Mouse (Mus musculus) embryo, embryonic 11 days (tissue): Measurements from ENCODE around the gene AC124502.3.

Source experiments
- DNase-seq: peaks from one replicate; pipeline ENCODE4 v3.0.0-alpha.2; 2015

AC124502.3 gene

DNA sequence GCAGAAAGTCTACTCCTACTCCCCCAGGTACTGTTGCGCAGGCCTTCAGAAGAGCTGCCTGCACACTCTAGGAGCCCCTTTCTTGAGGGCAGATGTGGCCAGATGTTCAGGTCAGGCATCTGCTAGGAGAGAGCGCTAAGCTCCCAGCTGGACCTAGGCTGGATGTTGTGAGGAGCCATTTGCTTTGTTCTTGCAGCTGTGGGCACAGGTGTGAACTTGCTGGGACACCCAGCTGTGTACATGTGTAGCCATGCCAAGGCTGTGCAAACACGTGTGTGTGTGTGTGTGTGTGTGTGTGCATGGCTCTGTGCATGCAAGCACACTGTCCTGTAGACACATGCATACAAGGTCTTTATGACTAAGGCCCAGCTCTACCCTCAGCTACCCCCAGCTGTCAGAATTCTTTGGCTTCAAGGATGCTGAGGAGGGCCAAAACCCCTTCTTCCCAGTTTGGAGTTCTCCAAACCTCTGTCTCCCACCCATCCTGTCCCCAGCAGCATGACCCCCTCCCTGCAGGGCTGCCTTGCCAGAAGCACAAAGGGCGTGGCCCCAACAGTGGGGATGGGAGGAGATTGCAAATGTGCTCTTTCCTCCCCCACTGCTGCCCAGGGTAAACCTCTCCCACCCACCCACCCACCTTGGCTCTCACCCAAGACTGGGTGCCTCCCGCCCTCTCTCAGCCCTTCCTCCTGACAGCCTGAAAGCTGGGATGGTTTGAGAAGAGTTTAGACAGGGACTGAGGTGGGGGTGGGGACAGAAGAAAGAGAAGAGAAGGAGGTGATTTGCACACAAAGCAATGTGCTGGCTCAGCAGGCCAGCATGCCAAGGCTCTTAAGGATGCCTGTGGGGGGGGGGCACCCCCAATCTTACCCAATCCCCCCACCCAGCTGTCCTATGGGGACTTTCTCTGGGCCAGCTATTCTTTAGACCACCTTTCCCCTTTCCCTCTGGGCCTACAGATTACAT lies 22.0 kb downstream of the AC124502.3 start:
- peak; percentile 16 for DNase-seq

DNA sequence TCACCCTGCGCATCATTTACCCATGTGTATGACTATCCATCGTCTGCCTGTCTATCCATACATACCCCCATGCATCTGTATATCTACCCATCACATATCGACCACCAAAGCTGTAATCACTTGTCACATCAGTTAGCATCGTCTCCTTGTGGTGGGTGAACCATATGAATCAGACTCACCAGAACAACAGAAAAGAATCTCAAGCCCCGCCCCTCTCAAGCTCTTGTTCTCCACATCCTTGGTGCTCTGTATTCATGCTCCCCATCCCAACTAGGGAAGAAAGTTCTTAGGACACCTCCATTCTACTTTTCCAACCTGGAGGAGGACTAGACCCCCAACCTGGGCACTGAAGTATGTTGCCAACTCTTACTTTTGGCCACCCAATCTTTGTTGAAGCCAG lies 23.4 kb downstream of the AC124502.3 start:
- no peak for DNase-seq

DNA sequence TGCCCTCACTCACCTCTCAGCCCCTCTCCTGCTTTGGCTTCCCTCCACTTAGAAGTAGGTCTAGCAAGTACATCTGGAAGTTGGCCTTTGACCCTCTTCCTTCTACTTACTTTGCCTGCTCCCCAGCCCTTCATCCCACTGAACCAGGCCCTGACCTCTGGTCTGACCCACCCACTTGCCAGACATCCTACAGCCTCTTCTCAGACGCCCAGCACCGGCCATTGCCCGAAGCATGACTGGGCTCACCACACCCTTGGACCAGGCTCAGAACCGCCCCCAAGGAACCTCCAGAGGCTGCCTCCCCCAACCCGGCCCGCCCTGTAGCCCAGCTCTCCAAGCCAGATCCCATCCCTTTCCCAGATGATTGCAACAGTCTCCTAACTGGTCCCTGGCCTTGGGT lies 23.8 kb downstream of the AC124502.3 start:
- peak; percentile 29 for DNase-seq

DNA sequence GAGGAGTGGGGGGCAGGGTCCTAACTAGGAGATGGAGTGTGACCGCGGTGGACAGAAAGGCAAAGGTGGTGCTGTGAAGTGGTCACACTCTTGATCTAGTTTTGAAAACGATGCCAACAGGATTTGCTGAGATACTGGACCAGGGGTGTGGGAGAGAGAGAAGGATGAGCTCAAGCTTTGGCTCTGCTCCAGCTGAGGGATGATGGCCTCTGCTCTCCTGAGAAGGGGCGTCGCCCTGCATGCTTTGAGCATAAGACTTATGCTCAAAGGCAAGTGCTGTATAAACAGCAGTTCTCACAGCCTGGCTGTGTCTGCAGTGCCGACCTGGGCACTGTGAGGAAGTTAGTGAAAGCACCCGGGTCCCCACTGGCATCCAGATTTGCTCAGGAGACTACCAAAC lies 26.4 kb downstream of the AC124502.3 start:
- no peak for DNase-seq

DNA sequence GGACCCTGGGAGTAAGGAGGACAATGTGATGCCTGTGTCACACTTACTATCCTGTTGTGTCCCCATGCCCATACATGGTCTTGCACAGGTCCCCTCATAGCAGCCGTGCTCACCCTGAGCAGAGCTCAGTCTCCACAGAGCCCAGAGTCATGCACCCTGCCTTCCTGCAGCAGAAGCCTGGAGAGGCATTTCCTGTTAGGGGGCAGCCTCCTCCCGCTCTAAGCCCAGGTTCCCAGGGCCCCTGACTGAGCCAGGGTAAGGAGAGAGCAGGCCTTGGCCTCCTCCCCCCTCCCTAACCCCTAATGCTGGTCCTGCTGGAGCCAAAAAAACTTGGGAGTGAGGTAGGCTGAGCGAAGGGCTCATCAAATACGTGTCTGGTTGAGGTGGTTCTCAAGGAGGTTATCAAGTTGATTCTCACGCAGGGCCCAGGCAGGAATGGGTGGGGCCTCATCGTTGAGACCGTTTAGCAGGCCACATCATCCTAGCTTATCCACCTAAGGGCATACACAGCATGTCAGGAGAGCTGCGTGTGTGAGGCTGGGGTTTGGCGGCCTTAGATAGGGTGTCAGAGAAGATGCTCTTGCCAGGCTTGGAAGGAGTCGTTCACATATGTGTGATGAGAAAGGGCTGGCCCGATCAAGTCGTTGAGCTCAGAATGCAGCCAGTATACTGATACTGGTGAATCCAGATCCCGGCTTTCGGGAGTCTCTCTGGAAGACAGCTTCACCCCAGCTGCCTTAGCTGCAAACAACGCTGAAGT lies 28.5 kb downstream of the AC124502.3 start:
- DNase-seq: peak; percentile 52

DNA sequence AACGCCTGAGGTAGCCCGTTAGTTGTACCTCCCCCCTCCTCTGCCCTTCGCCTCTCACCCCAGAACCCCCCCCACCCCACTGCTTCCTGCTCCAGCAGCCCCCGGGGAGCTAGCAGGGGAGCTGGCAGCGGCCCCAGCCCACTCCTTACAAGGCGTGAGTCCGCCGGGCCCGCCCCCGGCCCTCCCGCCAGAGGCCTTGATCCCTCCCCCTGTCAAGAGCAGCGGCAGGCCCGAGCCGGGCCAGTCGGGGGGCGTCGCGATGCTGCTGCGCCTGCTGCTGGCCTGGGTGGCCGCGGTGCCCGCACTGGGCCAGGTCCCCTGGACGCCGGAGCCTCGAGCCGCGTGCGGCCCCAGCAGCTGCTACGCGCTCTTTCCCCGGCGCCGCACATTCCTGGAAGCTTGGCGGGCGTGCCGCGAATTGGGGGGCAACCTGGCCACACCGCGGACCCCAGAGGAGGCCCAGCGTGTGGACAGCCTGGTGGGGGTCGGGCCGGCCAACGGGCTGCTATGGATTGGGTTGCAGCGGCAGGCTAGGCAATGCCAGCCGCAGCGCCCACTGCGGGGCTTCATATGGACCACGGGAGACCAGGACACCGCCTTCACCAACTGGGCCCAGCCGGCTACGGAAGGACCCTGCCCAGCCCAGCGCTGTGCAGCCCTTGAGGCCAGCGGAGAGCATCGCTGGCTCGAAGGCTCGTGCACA lies 29.3 kb downstream of the AC124502.3 start, which contains the start of gene Cd248:
Gene Cd248, plus strand, starts transcription at position 212 of the 703 bp plus-strand sequence.
- peak; percentile 89 for DNase-seq

DNA sequence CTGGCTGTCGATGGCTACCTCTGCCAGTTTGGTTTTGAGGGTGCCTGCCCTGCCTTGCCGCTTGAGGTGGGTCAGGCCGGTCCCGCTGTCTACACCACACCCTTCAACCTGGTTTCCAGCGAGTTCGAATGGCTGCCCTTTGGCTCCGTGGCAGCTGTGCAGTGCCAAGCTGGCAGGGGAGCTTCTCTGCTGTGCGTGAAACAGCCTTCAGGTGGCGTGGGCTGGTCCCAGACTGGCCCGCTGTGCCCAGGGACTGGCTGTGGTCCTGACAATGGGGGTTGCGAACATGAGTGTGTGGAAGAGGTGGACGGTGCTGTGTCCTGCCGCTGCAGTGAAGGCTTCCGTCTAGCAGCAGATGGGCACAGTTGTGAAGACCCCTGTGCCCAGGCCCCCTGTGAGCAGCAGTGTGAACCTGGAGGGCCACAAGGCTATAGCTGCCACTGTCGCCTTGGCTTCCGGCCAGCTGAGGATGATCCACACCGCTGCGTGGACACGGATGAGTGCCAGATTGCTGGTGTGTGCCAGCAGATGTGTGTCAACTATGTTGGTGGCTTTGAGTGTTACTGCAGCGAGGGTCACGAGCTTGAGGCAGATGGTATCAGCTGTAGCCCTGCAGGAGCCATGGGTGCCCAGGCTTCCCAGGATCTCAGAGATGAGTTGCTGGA lies 30.0 kb downstream of the AC124502.3 start:
- peak; percentile 12 for DNase-seq

DNA sequence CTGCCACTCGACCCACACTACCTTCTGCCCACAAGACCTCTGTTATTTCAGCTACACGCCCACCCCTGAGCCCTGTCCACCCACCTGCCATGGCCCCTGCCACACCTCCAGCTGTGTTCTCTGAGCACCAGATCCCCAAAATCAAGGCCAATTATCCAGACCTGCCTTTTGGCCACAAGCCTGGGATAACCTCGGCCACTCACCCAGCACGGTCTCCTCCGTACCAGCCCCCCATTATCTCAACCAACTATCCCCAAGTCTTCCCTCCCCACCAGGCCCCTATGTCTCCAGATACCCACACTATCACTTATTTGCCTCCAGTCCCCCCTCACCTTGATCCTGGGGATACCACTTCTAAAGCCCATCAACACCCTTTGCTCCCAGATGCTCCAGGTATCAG lies 30.8 kb downstream of the AC124502.3 start:
- no peak for DNase-seq

DNA sequence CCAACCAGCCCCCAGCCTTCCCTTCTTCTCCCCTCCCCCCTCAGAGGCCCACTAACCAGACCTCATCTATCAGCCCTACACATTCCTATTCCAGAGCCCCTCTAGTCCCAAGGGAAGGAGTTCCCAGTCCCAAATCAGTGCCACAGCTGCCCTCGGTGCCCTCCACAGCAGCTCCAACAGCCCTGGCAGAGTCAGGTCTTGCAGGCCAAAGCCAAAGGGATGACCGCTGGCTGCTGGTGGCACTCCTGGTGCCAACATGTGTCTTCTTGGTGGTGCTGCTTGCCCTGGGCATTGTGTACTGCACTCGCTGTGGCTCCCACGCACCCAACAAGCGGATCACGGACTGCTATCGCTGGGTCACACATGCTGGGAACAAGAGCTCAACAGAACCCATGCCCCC lies 31.3 kb downstream of the AC124502.3 start:
- no peak for DNase-seq

DNA sequence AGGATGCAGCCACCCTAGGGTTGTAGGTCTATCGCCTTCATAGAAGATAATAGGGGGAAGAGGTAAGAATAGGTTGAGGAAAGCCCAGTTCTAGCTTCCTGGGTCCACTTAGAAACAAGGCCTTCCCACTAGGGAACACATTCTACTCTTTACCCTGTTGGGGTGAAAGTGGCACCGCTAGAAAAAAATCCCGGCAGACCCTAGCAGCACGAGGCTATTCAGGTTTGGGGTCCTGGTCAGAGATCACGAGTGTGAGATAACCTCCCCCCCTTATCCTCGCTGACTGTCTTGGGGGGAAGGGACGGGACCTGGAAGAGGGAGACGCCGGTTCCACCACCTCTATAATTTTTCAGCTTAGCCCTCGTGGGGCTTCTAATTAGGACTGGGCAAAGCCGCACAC lies 32.4 kb downstream of the AC124502.3 start:
- DNase-seq: no peak

DNA sequence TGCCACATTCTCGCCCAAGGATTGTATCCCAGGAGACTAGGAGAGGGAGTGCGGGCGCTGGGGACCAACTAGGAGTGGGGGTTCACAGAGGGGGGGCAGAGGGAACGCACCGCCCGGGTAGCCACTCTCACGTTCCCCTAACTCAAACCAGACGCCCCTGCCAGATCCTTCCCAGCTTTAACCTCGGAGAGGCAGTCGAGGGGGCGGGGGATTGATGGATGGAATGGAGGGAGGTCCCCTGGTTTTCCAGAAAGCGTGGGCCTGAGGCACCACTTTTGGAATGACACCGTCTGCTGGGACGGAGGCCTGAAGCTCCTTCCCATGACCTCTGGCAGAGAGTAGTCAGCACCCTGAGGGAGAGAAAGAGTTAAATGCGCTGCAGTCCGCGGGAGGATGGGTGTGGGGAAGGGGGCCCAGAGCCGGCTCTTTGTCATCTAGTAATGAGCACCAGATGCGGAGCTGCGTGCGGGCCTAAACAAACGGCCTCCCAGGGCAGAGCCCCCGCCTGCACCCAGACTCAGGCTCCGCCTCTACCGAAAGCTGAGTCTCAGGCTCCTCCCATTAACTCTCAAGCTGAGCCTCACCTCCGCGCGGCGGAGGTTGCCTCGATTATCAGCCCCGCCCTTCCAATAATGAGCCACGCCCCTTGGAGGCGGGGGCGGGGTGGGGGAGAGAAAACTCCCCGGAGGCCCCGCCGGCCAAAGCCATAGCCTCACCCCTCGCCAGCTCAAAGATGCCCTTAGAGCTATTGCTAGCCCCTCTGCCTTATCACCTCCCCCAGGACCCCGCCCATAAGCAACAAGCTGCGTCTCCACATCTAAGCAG lies 33.1 kb downstream of the AC124502.3 start:
- peak; percentile 97 for DNase-seq

DNA sequence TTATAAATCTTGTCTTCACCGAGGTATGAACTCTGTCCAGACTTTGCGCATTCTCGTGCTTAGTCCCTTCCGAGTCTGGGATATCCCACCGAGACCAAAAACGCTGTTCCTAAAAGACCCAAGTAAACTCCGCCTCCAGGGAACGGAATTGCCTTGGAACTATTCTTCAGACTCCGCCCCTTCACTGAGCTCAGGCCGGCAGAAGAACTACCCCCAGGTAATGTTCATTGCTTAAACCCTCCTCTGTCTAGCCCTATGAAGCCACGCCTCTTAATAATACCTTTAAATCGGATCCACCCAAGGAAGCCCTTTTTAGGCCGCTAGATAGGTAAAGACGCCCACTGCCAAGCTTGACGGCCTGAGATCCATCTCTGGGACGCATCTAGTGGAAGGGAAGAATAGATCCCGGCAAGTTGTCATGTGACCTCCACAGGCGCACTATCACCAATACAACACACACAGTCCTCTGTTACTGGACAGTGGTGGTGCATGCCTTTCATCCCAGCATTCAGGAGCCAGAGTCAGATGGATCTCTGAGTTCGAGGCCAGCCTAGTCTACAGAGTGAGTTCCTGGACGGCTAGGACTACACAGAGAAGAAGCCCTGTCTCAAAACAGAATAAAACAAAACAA lies 33.8 kb downstream of the AC124502.3 start:
- peak; percentile 86 for DNase-seq

DNA sequence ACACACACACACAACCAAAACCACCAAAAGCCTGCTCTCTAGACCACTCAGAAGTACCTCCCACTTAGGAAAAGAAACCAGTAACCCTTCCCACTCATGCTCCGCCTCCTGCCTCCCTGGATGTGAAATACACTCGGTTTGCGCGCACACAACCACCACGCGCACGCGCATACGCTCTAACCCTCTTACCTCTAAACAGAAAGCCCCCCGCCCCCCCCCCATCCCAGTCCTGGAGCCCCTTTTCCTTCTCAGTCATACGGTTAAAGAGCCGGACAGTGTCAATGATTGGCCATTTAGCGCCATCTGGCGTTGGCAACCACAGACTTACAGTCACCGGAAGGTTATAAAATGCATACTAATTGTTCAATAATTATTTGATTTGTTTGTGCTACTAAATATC lies 34.3 kb downstream of the AC124502.3 start:
- peak; percentile 91 for DNase-seq

DNA sequence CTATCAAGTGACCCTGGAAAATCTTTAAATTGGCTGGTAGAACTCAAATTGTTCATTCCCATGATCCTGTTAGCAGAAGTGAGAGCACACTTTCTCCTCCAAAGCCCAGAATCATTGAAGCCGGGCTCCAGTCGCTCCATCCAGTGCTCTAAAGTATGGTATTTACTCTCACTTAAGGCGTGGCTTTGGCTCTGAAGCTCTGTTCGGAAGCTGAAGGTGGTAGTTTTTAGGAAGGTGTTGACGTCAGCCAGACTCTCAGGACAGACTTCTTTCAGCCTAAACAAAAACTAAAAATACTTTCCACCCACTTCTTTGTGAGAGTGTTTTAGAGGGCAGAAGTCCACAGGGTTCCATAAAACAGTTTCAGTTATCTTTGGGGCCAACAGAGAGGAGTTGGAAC lies 34.8 kb downstream of the AC124502.3 start:
- DNase-seq: no peak

DNA sequence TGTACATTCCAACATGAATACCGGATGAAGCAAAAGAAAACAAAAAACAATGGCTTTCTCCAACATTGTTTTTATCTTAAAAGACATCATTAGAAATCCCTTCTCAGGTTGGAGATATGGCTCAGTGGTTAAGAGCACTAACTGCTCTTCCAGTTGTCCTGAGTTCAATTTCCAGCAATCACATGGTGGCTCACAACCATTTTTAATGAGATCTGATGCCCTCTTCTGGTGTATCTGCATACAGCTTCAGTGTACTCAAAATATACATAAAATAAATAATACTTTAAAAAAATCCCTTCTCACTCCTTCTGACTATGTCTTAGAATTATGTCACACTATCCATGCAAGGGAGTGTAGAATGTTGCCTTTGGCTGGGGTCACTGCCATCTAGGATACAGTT lies 40.6 kb downstream of the AC124502.3 start:
- no peak for DNase-seq

DNA sequence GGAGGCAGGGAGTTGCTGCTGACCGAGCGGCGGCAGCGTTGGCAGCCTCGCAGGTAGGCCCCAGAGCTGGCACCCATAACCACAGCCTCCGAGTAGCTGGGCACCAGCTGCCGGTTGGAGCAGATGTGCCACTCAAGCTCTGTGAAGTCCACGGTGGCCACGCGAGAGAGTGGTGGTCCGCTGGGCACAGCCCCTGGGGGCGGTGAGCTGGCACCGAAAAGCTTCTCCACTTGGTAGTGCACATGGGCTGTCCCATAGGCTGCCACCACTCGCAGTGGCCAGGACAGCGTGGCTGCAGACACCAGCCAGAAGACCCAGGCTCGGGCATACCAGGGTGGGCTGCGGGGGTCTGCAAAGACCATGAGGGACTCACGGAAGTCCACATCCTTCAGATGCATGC lies 43.3 kb downstream of the AC124502.3 start:
- DNase-seq: no peak

DNA sequence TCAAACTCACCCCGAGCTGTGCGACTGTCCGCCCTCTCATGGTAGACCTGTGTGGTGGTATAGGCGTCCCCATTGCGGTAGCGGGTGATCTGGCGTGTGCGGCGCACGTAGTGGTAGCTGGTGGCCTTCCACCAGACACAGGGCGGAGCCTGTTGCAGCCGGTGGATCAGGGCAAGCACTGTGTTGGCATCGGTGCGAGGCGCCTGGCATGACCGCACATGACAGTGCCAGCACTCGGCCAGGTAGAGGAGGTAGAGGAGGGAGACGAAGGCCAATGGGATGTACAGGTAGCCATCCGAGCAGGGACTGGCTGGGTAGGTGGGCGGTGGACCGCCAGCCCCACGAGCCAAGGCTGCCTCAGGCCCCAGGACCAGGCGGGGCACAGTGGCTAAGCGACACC lies 43.9 kb downstream of the AC124502.3 start:
- DNase-seq: no peak

DNA sequence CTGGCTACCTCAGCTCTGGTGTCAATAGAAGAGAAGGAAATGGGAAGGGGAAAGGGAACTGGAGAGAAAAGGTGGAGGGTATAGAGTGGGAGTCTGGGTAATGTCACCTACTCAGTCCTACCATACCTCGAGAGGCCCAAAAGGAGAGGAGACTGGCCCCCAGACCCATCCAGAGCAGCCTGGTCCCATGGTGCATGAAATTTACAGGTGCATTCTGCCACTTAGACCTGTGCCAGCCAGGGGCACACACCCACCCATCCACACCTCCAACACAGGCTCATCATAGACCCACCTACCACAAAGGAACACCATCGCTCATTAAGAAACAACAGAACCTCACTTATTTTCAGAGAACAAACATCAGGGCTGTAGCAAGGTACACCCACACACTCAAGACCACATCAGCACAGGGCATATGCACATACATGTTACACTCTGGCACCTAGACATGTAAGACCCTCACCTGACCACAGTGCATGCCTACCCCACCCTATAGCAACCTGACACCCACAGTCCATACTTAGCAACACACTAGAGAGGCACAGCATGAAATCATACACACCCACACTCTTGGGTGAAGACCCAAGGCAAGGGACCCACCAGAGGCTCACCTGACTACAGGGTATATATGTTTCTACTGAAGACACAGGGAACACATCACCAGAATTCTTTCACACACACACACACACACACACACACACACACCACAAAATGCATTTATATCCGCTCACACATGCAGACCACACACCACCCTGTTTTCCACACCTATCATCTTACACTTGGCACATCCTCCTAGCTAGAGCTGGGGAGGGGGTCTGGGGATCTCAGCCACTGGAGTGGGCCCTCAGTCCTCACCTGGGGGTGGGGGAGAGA lies 45.5 kb downstream of the AC124502.3 start:
- no peak for DNase-seq

DNA sequence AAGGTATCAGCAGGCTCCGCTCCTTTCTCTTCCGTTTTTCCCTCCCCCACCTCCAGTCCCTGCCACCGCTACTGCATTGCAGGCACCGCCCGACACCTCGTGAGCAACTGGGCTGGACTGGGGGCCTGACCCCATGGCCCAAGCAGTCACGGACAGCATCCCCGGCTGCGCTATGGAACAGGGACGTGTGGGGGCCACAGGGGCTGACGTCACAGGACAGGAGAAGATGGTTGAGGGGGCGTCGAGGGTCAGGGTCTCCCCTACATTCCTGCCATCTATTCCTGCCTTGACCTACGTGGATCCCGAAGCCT lies 46.1 kb downstream of the AC124502.3 start:
- DNase-seq: no peak

DNA sequence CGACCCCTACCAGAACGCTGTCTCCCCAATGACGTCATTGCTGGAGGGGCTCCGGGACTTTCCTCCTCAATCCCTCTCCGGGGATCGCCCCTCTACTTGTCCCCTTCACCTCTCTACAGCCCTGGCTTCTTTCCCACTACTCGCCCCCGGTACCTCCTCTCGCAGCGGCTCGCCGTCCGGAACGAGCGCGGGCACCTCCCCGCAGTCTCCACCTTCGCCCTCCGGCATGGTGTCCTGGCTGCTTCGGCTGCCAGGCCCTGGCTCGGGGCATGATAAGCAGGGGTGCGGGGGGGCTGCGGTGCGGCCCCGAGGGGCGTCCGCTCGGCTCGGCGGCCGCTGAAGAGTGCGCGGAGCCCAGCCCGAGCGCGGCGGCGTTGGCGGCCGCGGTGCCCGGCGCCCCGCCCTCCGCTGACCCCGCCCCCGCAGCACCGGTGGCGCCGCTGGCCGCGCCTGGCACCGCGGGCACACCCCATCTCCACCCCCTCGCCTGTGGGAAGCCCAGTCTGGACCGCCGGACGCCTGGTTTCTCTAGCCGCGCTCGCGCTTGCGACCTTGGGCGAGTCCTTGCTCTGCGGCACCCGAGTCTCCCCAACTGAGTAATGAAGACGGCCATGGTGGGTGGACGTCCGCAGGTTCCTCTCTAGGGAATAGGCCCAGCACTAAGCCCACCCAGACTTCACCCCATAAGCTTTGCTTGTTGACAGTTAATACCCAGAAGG lies 46.6 kb downstream of the AC124502.3 start, which contains the start of gene Tmem151a:
Gene Tmem151a, minus strand, starts transcription at position 387 of the 719 bp plus-strand sequence.
- no peak for DNase-seq
